Mouse (Mus musculus) macrophage (primary cell): ENCODE results near the gene Nhsl2. TPM values are rescaled to one million over a fixed set of nuclear protein-coding genes. Genes with fewer than 3 reads are reported as not detected.

Source experiments
- H3K27ac ChIP-seq: fragments of 350-480 bp; formaldehyde crosslinking; 2 replicates; pipeline ENCODE4 v1.9.0; 2021
- H3K36me3 ChIP-seq: fragments of 350-480 bp; formaldehyde crosslinking; 2 replicates; pipeline ENCODE4 v1.9.0; 2021; ENCODE audit errors: inconsistent target
- H3K4me3 ChIP-seq: fragments of 350-480 bp; formaldehyde crosslinking; 2 replicates; pipeline ENCODE4 v1.9.0; 2021; ENCODE audit errors: inconsistent target
- H3K79me2 ChIP-seq: fragments of 350-480 bp; formaldehyde crosslinking; 2 replicates; pipeline ENCODE4 v1.9.0; 2021; ENCODE audit errors: inconsistent target
- WGBS: methylation state at CpG from one replicate; pipeline ENCODE4 v1.1.7; 2026; ENCODE audit warnings: inconsistent platforms; ENCODE audit not compliant: missing documents; 5-methylcytosine and 5-hydroxymethylcytosine counted together
- polyA plus RNA-seq: library from polyadenylated mRNA; stranded (reverse); fragments of 250-400 nt; gene quantifications from 3 replicates; pipeline ENCODE4 v1.2.4, GENCODE M21; 2018; ENCODE audit warnings: inconsistent platforms

The Nhsl2 gene
- polyA plus RNA-seq, 1 experiment from 2014 or later, result 1.6 TPM

- Histone ChIP-seq H3K36me3 (no peaks in the 10 kb centered on the region), H3K79me2 (no peaks in the 10 kb centered on the region), H3K4me3 (no peak overlapping the region), H3K27ac (no peak overlapping the region)
- WGBS, result 92% methylated on average over 5 of the region's 5 CpGs
Observed at GRCm38 (mm10) chrX:101939486-101939885, 90.3 kb downstream of the Nhsl2 start.

GRCm38 (mm10) chrX:101942461-101942896 is 93.3 kb downstream of the Nhsl2 start:
- 22% methylated on average over 6 of the region's 6 CpGs for WGBS
- H3K36me3 ChIP-seq, result no peaks in the 10 kb centered on the region
- no peaks in the 10 kb centered on the region for H3K79me2 ChIP-seq
- no peak overlapping the region for H3K27ac ChIP-seq
- no peak overlapping the region for H3K4me3 ChIP-seq

GRCm38 (mm10) chrX:101943743-101944142 is 94.6 kb downstream of the Nhsl2 start:
- WGBS, result 37% methylated on average over 2 of the region's 2 CpGs
- Histone ChIP-seq H3K36me3 (no peaks in the 10 kb centered on the region), H3K27ac (no peak overlapping the region), H3K4me3 (no peak overlapping the region), H3K79me2 (no peaks in the 10 kb centered on the region)

- Histone ChIP-seq H3K36me3 (no peaks in the 10 kb centered on the region), H3K4me3 (no peak overlapping the region), H3K79me2 (no peaks in the 10 kb centered on the region), H3K27ac (no peak overlapping the region)
- WGBS, result 100% methylated on average over 2 of the region's 2 CpGs
Observed at GRCm38 (mm10) chrX:101944761-101945330, 95.7 kb downstream of the Nhsl2 start.

- Histone ChIP-seq H3K79me2 (no peaks in the 10 kb centered on the region), H3K27ac (no peak overlapping the region), H3K36me3 (no peaks in the 10 kb centered on the region), H3K4me3 (no peak overlapping the region)
- 86% methylated on average over 6 of the region's 6 CpGs for WGBS
Observed at GRCm38 (mm10) chrX:101952436-101952835, 103.3 kb downstream of the Nhsl2 start.

- no peak overlapping the region for H3K27ac ChIP-seq
- 93% methylated on average over 2 of the region's 2 CpGs for WGBS
- H3K79me2 ChIP-seq, result no peaks in the 10 kb centered on the region
- H3K36me3 ChIP-seq, result no peaks in the 10 kb centered on the region
- H3K4me3 ChIP-seq, result no peak overlapping the region
Observed at GRCm38 (mm10) chrX:101953256-101953655, 104.1 kb downstream of the Nhsl2 start.

GRCm38 (mm10) chrX:101953787-101954491 is 104.8 kb downstream of the Nhsl2 start:
- Histone ChIP-seq H3K36me3 (no peaks in the 10 kb centered on the region), H3K27ac (no peak overlapping the region), H3K4me3 (no peak overlapping the region), H3K79me2 (no peaks in the 10 kb centered on the region)
- 21% methylated on average over 17 of the region's 30 CpGs for WGBS

- no peak overlapping the region for H3K27ac ChIP-seq
- no peaks in the 10 kb centered on the region for H3K36me3 ChIP-seq
- no peak overlapping the region for H3K4me3 ChIP-seq
- 50% methylated on average over 6 of the region's 6 CpGs for WGBS
- H3K79me2 ChIP-seq, result no peaks in the 10 kb centered on the region
Observed at GRCm38 (mm10) chrX:101954492-101954851, 105.3 kb downstream of the Nhsl2 start.

- Histone ChIP-seq H3K27ac (no peak overlapping the region), H3K36me3 (no peaks in the 10 kb centered on the region), H3K4me3 (no peak overlapping the region), H3K79me2 (no peaks in the 10 kb centered on the region)
- 91% methylated on average over 4 of the region's 4 CpGs for WGBS
Observed at GRCm38 (mm10) chrX:101961848-101962247, 112.7 kb downstream of the Nhsl2 start.

GRCm38 (mm10) chrX:101963711-101964110 is 114.5 kb downstream of the Nhsl2 start:
- Histone ChIP-seq H3K36me3 (no peaks in the 10 kb centered on the region), H3K4me3 (no peak overlapping the region), H3K79me2 (no peaks in the 10 kb centered on the region), H3K27ac (no peak overlapping the region)
- WGBS, result 94% methylated on average over 2 of the region's 3 CpGs

GRCm38 (mm10) chrX:101973028-101973427 is 123.8 kb downstream of the Nhsl2 start:
- H3K27ac ChIP-seq, result no peak overlapping the region
- no peaks in the 10 kb centered on the region for H3K36me3 ChIP-seq
- WGBS, result 82% methylated on average over 3 of the region's 3 CpGs
- no peaks in the 10 kb centered on the region for H3K79me2 ChIP-seq
- no peak overlapping the region for H3K4me3 ChIP-seq

GRCm38 (mm10) chrX:101976931-101977330 is 127.7 kb downstream of the Nhsl2 start:
- WGBS, result 88% methylated on average over 3 of the region's 3 CpGs

GRCm38 (mm10) chrX:101978861-101979260 is 129.7 kb downstream of the Nhsl2 start:
- WGBS, result 55% methylated on average over 2 of the region's 2 CpGs
- no peak overlapping the region for H3K4me3 ChIP-seq
- no peaks in the 10 kb centered on the region for H3K36me3 ChIP-seq
- H3K79me2 ChIP-seq, result no peaks in the 10 kb centered on the region
- no peak overlapping the region for H3K27ac ChIP-seq

More at GRCm38 (mm10) chrX:101976931-101977330, 127.7 kb downstream of the Nhsl2 start:
- H3K79me2 ChIP-seq, result no peaks in the 10 kb centered on the region
- H3K27ac ChIP-seq, result no peak overlapping the region
- H3K36me3 ChIP-seq, result no peaks in the 10 kb centered on the region
- no peak overlapping the region for H3K4me3 ChIP-seq

GRCm38 (mm10) chrX:101979267-101979666 is 130.1 kb downstream of the Nhsl2 start:
- no peaks in the 10 kb centered on the region for H3K79me2 ChIP-seq
- H3K27ac ChIP-seq, result no peak overlapping the region
- WGBS, result 36% methylated on average over 4 of the region's 5 CpGs
- no peaks in the 10 kb centered on the region for H3K36me3 ChIP-seq
- no peak overlapping the region for H3K4me3 ChIP-seq

- Histone ChIP-seq H3K36me3 (no peaks in the 10 kb centered on the region), H3K4me3 (no peak overlapping the region), H3K79me2 (no peaks in the 10 kb centered on the region), H3K27ac (no peak overlapping the region)
- WGBS, result 89% methylated on average over 2 of the region's 2 CpGs
Observed at GRCm38 (mm10) chrX:101980586-101980985, 131.4 kb downstream of the Nhsl2 start.
